Mouse (Mus musculus) spleen, adult 12 weeks (tissue): ENCODE results near the gene Grip2.

Experiments
- DNase-seq: peaks from one replicate; pipeline ENCODE4 v3.0.0; 2022; ENCODE audit warnings: low spot score

Gene Grip2

DNA sequence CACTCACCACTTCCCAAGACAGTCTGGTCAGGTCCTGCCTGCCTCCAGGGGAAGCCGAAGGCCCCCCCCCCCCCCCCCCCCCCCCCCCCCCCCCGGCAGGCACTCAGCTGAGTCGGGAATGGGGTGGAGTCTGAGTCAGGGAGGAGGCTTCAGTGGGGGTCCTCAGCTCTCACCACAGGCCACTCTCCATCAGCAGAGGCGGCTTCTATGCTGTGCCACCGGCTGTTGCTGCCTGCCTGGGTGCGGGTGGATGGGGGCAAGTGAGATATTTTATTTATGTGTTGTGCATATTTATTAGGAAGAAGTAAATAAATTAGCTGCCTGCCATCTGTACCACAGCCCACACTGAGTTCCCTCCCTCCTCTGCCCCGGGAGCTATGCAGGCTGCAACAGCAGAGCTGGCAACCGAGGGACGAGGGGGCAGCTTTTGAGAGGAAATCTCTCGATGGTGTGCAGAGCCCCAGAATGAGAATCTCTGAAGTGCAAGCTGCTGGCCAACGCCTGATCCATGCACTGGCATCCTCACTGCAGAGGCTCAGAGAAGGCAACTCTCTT is at the start of gene Grip2:
TSS of gene Grip2 (minus strand) at position 235 of the 555 bp plus-strand sequence.
- no peak for DNase-seq

DNA sequence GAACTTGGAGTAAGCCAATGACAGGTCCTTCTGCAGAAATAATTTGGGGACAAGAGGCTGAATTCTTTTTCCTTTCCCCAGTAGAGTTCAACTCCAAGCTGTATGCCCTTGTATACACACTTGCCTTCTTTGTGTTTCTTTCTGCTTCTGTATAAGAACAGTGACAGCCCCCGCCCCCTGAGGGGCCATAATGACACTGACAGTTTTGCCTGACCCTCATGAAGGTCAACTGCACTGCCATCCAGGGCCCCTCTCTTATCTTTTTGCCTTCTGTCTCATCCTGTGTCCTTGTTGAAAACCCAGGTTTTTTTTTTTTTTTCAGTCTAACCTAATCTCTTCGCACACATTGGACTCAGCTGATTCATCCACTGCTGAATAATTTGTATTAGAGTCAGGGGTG is 45.7 kb upstream of the Grip2 start:
- no peak for DNase-seq

DNA sequence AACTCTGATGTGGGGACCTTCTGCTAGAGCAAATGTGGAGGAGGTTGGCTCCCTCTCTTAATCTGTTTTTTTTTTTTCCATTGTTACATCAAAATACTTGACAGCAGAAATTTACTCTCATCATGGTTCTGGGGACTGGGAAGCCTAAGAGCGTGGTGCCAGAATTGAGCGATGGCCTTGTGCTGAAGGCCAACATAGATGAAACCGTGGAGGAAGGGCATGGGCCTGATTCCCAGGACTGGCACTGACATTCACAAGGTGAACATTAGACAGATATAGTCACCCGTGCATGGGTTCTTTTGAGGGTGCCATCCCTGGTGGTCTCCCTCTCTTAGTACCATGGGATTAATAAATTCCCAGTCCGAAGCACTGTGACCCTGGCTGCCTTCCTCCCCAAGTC is 41.0 kb upstream of the Grip2 start:
- DNase-seq = no peak

DNA sequence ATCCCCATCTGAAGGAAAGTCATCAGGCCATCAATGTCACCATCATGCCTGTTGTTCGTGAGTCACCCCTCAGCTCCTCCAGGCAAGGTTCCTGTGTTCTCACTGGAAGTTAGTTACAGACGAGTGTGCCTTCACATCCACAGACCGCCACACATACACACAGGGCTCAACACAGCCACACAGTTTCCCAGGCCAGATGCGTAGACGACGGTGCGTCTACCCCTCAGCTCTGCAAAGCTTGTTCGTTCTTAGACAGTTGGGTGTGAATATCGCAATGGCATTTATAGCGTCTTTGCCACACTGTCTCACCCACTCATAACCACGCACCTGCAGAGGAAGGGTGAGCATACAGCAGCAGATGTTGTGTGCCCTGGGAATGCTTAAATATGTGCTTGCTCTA is 38.6 kb upstream of the Grip2 start:
- DNase-seq = no peak

DNA sequence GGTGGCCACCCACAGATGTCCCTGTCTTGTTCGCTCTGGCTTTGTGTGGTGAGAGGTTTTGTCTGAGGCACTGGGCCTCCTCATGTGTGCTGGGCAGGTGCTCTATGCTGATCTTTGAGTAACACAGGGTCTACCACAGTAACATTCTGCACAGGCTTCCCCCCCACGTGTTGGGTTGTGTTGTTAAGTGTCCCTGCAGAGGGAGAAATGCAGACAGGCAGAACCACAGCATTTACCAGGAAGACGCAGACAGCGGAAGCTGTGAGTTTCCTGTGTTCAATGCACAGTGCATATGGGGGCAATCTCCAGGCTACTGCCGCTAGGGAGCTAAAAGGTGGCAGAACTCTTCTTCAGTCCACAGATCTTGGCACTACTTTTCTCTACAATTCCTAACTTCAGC is 37.5 kb upstream of the Grip2 start:
- no peak for DNase-seq

DNA sequence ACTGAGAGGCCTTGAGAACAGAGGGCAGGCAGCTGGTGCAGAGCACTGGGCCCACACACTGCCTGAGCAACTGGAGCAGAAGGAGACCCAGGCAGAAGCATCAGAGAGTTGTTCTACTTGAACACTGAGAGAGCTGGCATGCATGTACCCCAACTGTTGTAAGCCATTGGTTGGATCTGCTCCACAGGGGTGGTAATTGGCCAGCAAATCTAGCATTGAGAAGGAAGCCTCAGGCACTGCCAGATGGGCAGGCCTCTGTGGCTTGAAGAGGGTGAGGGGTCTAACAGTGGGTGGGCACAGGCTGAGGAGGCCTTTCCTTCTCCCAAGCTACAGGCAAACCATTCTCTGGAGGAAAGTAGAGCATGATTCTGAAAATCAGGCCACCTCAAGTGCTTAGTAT is 35.8 kb upstream of the Grip2 start:
- no peak for DNase-seq

DNA sequence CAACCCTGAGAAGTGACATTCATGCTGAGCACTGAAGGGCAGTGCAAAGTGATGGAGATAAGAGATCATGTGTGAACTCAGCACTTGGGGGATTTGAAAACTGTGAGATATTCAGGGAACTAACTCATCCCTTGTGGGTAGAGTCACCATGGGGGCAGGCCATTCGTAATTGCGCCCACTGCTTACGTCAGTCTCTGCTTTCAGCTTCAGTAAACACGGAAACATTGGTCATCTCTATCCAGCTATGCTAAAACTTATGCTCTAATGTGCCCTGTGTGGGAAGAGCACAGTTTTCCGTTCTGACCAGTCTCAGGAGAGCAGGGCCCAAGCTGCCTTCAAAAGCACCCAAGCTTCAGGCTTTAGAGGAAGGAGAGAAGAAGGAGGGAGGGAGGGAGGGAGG is 31.3 kb upstream of the Grip2 start:
- no peak for DNase-seq

DNA sequence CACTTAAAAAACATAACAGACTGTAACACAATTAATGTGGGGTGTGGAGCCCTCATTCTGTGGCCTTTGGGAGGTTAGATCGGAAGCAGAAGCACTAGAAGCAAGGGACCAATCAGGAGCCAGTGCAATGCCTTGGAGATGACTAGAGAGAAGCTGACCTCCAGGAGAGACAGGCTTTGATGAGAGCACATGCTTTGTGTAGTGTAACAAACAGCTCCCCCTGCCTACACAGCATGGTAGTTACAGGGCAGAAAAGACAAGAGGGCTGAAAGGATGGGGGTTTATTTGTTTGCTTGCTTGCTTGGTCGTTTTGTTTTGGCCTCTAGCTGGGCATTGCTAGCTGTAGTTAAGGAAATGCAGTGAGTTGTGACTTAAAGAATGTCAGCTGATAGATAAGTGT is 25.5 kb upstream of the Grip2 start:
- no peak for DNase-seq

DNA sequence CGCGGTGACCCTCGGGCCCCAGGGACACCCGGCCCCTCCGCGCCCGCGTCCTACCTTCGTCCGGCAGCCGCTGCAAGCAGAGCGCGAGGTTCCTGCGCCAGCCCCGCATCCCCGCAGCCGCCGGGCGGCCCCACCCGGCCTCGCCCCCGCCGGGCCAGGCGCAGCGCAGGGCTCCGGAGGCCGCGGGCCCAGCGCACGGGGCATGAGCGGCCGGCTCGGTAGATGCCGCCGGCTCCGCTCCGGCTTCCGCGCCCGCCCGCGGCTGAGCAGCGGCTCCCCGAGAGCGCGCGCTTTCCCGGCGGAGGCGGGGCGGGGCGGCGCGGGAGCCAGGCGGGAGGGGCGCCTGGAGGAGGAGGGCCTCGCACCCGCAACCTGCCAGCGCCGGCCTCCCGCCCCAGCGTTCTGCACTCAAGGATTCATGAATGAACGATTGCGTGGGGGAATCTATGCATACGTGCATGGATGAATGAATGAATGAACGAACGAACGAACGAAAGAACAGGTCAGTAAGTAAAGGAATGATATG is 16.6 kb upstream of the Grip2 start:
- no peak for DNase-seq

DNA sequence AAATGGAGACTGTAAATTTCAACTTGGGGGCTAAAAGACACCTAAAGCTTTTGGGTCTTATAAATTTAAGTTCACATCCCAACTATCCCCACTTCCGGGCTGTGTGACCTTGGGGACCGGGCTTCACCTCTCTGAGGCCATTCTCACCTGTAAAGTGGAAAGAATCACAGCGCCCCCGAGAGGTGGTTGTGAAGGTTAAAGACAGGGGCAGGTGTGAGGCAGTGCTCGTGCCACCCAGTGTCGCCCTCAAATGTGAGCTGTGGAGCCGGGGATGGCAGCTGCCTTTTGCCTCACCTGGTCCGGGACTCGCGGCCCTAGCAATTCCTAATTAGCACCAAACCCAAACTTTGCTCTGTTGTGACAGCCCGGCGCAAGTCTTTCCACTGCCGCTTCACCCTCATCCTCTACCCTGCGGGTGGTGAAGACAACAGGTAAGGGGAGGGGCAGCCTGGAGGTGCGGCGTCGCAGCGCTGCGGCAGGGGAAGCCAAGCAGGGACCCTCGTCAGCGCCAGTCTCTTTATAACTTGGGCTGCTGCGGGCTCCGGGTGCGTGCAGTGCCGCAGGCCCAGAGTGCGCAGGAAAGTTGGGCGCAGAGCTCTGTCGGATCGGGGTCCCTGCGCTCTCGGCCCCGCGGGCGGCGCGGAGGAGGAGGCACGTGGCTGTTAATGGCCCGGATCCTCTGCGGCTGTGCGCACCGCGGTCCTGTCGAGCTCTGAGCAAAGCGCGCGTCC is 16.0 kb upstream of the Grip2 start:
- no peak for DNase-seq

DNA sequence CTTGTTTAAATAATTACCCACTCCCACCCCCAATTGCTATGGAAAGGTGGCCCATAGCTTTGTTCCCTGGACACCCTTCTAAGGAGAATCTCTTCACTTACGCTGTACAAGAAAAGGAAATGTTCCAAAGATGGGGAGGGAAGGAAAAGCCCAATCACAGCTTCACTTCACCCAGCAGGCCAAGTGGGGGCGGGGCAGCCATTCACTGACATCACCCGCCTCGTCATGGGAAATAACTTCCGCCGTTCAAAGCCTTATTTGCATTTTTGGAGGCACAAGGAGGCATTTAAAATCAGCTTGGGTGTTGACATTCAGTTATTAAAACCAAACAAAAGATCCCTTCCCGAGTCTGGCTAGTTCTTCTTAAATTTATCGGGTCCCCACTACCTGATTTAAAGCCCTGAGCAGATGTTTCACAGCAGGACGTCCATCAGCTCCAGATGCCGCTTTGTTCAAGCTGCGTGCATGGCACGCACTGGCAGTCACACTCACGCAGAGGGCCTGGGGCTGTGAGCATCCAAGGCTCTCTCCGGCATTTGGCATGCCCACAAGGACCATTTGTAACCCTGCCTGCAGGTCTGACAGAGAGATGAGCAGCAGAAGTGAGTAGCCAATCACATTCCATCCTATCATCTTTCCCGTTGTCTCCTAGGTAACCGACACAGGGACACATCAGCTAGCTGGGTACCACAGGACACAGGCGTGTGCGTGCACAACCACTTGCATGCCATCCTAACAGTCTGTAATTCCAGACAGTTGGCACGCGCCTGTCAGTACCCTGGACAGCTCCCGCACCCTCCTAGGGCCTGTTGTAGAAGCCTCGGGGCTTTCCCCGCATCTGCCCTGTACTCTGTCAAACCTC is 12.2 kb upstream of the Grip2 start:
- DNase-seq = no peak

DNA sequence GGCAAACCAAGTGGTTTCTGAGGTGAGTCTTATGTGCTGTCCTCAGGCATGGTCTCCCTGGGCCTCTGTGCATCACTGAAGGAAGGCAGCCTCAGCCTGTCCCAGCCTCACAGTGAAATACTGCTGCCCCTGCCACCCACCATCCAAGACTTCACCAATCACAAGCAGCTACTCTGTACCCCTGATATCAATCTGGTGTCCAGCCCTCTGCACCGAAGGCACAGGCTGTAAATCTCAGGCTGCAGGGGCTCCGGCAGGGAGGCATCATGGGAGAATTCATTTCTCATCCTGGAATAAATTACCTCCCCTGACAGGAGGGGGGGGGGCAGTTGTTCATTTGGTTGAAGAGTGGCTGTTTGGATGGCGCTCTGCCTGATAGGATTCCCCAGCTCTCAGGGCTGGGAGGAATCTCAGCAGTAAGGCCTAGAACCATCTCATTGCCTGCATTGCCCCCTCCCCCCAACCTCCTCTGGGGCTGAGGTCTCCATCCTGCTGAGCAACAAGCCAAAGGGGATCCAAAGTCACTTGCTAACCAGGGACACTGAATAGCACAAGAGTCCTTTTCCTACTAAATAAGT is 5.9 kb upstream of the Grip2 start:
- no peak for DNase-seq

DNA sequence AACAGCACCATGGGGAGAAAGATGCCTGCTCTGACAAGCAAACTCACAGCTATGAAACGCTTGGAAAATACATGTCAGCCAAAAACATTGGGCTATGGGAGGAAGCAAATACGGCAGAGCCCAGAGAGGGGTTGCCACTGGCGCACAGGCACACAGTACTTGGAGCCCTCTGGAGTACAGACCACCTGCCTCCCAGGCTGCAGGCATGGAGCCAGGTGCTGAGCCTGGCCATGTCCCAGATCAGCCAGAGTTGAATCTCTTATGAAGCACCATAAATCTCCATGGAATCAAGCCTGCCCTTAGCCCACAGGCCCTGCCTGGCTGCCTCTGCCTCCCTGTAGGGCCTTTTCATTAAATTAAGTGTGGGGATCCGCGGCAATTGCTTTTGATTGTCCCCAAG is 876 bp upstream of the Grip2 start:
- no peak for DNase-seq

DNA sequence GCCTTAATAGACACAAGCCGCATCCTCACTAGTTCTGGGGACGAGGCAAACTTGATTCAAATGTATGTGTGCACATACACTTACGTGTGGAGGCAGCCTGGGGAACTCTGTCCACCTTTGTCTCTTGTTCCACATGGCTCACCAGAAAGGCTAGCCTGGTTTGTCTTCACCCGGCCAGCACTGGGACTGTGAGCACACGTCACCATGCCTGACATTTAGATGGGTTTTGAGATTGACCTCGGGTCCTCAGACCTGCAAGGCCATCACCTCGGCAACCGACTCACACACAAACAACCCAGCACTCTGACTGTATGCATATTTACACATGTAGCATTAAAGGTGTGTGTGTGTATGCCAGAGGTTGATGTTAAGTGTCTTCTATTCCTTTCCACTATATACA is 8.8 kb downstream of the Grip2 start:
- no peak for DNase-seq

DNA sequence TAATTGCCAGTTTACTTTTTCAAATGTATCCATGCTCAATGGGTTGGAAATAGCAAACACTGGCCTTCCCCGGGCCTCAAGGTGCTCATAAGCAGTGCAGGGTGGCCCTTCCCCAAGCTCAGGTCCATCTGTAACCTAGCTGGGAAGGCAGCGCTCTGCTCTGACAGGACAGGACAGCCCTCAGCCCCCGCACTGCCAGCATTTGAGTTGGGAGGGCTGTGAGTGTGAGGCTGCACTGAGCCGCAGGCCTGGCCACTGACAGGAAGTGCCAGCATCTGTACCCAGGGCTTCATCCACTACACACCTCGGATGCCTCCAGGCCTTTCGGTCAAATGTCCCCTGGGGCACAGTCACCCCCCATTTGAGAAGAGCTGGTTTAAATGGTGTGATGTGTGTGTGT is 11.1 kb downstream of the Grip2 start:
- DNase-seq = no peak

DNA sequence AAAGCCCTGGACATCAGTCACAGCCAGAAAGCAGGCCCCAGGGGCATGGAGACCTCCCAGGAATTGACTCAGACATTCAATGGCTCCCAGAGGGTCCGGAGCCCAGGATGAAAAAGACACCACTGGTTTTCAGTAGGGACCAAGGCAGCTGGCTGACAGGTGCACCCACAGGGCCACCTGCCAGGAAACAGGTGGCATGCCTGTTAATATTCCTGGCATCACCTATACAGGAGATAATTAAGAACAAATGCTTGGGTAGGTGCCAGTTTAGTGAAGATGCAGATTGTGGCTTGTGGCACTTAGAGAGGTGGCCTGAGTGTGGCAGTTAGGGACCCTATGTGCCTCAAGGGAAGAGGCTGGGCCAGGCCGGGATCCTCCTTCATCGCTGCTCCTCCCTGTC is 13.4 kb downstream of the Grip2 start:
- DNase-seq = no peak

DNA sequence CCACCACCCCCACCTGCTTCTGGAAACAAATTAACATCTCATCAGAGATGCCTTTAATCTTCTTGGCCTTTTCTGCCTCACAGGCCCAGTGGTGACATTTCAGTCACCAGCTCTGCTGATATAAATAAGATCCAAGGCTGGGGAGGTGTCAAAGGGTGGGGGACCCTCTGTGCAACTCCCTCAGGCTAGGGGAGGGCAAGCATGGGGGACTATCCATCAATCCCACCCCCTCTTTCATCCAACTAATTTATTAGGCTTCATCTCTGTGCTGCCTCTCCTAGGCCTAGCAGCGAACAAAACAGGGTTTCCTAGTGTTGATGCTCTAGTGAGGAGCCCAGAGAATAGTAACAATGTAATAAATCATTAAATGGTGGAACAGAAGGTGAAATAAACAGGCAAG is 17.0 kb downstream of the Grip2 start:
- DNase-seq = no peak

DNA sequence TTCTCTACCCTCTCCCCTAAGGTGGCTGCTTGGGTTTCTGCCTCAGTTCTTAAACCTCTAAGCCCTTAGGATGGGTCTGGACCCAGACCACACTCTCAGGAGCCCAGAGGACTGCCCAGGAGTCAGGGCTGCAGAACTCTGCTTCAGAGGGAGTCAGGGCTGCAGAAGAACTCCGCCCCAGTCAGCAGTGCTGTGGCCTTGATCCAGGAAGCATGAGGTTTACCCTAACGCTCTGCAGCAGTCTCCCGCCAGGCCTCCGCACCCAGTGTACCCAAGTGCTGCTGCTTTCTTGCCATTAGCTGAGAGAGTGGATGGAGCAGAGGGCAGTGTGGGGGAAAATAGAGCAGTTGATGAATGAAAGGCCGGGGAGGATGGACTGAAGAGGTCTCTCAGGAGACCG is 19.0 kb downstream of the Grip2 start:
- no peak for DNase-seq

DNA sequence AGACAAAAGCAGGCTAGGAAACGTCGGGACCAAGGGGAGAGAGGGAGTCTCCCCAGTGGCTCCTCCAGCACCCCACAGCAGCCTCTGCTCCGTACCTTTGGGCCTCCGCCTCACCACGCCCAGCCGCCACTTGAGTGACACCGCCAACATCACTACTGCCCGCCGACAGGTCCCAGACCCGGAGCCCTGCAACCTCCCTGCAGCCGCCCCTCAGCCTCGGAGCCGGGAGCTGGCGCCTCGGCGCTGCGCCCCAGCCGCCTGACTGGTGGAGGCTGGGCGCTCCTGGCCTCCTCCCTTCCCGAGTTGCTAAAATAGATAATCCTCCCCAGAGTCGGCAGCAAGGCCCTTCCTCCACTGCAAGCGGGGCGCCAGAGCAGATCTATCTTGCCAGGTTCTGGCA is 19.9 kb downstream of the Grip2 start:
- DNase-seq = no peak

DNA sequence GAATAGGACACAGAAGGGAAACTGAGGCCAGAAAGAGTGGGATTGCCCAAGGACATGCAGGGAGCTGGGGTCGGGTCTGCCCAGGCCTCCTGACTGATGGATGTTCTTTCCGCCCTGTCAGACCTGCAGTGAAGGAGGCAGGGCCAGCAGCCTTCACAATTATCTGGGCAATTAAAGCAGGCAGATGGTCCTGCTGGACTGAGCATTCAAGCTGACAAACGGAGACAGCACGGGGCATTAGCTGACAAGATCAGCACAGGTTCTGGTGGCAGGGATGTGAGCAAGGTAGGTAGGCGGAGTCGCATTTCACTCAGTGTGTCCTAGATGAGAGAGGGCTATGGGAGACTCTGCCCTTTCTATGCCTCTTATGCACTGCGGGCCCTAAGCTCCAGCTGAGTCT is 22.9 kb downstream of the Grip2 start:
- DNase-seq = no peak

DNA sequence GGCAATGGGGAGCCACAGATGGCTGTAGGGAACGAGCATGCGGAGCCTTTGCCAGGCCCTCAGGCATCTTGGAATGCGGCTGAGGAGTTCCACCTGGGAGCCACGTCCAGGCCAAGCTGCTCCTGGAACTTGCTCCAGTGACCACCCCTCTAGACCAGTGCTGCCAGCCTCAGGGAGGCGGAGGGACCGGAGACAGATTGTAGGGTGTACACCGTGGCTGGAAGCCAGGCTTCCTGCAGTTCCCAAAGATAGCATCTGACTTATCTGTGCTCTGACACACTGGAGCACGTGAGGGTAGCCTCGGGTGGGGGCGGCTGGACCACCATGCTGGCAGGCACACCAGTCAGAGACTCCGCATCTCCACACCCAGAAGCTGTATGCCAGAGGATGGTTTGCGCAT is 28.6 kb downstream of the Grip2 start:
- no peak for DNase-seq

DNA sequence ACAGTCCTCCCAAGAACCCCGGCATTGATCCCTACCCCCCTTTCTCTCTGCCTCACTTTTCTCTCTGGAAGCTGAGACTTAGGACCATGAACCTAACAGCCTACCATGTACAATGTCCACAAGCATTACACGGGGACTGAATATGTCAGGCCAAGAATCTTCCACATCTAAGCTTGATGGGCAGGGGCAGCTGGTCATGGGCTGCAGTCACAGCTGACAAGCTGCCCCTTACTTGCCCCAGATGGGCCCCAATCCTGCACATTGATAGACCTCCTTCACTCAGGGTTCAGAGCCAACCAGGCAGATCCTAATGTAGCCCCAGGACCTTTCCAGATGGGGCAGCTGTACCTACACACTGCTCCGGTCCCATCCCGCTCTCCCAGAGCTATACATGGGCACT is 30.3 kb downstream of the Grip2 start:
- DNase-seq = no peak

DNA sequence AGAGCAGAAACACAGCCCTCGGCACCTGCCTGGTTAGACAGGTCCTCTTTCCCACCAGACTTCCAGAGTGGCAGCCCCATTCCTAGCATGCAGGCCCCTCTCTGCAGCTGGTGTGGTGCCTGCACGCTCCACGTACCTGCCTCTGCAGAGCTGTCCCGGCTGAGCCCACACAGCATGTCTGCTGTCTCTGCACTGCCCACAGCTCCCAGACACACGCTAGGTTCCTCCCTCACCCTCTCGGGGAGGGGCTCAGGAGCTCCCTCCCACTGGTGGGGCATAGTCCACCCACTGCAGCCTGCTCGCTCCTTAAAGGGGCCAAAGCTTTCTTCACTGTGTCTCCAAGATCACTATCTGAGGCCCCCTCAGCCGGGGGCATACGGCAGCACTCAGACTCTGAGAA is 31.0 kb downstream of the Grip2 start:
- DNase-seq = no peak
